Mouse (Mus musculus): ENCODE results near the gene Ppp6r2. TPM values are rescaled to one million over a fixed set of nuclear protein-coding genes. Genes with fewer than 3 reads are reported as not detected.

Gene Ppp6r2
- polyA plus RNA-seq, 1 experiment from 2014 or later: 26.9 TPM

DNA sequence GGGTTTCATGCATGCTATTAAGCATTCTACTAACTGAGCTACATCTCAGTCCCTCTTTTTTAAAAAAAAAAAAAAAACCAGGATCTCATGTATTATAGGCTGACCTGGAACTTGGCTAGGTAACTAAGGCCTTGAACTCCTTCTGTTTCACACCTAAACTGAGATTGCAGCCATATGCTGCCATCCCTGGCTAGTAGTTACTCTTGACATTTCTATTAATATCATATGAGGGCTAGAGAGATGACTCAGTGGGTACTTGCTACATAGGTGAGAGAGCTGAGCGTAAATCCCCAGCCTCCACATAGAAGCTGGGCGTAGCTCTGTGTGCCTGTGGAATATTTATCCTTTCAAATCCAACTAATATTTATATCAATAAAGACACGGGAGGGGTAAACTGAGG is 3.6 kb downstream of the Ppp6r2 start:
- 89% methylated on average over 3 of the region's 3 CpGs for WGBS
- Histone ChIP-seq H3K4me2 (ENCODE audit: low read length) (no peak overlapping the region), H3K27me3 (replicated peaks; ENCODE audit: control insufficient read depth, insufficient read depth, low read length) (no peaks in the 10 kb centered on the region), H3K27ac (ENCODE audit: low read depth) (no peak overlapping the region), H3K9ac (ENCODE audit: low read length) (no peak overlapping the region), H3K36me3 (ENCODE audit: control insufficient read depth, insufficient read depth, low read length) (peaks cover 14% of the 10 kb centered on the region; the same call in 1 of the 2 replicates), H3K9me3 (ENCODE audit: control insufficient read depth, low read length) (no peaks in the 10 kb centered on the region), H3K4me1 (replicated peaks; ENCODE audit: control insufficient read depth, insufficient read depth, low read length) (peaks cover 6% of the 10 kb centered on the region; the same call in 1 of the 2 replicates), H3K4me3 (ENCODE audit: low read depth, low read length) (no peak overlapping the region)
- no peak for DNase-seq (ENCODE audit: low spot score)
- ATAC-seq (replicated peaks; ENCODE audit: low FRiP score, low TSS enrichment, low read depth): no peak

DNA sequence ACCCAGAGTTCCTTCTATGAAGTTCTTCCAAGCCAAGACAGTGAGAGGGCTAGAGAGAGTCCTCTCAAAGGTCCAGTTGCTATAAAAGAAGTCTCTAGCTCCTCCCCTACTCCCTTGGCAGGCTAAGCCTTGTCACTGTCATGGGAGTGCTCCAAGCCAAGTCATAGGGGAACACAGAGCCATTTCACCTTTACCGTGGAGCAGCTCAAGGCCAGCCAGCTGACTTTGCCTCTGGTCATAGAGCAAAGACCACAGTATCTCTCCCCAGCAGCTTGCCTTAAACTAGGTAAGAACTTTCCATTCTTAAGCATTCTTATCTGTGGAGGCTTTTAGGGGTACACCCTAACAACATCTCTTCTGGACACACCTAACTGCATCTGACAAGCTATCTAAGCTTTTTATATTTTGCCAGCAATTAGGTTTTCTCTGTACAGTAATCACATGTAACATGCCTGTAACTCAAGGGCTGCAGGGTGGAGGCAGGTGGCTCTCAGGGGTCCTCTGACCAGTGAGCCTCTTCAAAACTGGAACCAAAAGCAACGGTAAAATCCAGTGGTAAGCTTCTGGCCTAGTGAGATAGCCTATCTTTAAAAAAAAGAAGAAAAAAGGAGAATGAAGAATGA is 4.4 kb downstream of the Ppp6r2 start:
- H3K4me1 ChIP-seq (replicated peaks; ENCODE audit: control insufficient read depth, insufficient read depth, low read length): peaks cover 6% of the 10 kb centered on the region; the same call in 1 of the 2 replicates
- WGBS: 90% methylated on average over 2 of the region's 2 CpGs

DNA sequence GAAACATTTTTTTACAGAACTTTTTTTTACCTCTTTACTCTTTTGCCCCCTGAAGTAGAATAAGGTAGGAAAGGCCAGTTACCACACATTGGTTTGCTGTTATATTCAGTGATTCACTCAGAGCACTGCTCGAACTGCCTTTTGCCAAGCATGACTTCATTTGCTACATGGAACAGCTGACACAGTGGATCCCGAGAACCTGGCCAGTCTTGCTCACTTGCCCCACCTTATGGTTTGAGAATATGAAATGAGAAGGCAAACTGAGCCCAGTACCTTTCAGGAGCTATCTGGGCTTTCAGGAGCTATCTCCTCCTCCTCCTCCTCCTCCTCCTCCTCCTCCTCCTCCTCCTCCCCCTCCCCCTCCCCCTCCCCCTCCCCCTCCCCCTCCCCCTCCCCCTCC is 22.2 kb downstream of the Ppp6r2 start:
- no peaks in the 10 kb centered on the region for H3K9me3 ChIP-seq (ENCODE audit: control insufficient read depth, low read length)
- H3K27me3 ChIP-seq (replicated peaks; ENCODE audit: control insufficient read depth, insufficient read depth, low read length): no peaks in the 10 kb centered on the region
- no peak for DNase-seq (ENCODE audit: low spot score)
- no peak overlapping the region for H3K4me3 ChIP-seq (ENCODE audit: low read depth, low read length)
- H3K27ac ChIP-seq (ENCODE audit: low read depth): no peak overlapping the region
- no peak overlapping the region for H3K4me2 ChIP-seq (ENCODE audit: low read length)
- H3K9ac ChIP-seq (ENCODE audit: low read length): no peak overlapping the region
- 41% methylated on average over 2 of the region's 2 CpGs for WGBS
- no peaks in the 10 kb centered on the region for H3K36me3 ChIP-seq (ENCODE audit: control insufficient read depth, insufficient read depth, low read length)
- ATAC-seq (replicated peaks; ENCODE audit: low FRiP score, low TSS enrichment, low read depth): no peak
- no peaks in the 10 kb centered on the region for H3K4me1 ChIP-seq (replicated peaks; ENCODE audit: control insufficient read depth, insufficient read depth, low read length)

More for the DNA sequence above, 4.4 kb downstream of the Ppp6r2 start:
- Histone ChIP-seq H3K9me3 (ENCODE audit: control insufficient read depth, low read length) (no peaks in the 10 kb centered on the region), H3K27ac (ENCODE audit: low read depth) (no peak overlapping the region), H3K9ac (ENCODE audit: low read length) (no peak overlapping the region), H3K4me2 (ENCODE audit: low read length) (no peak overlapping the region), H3K4me3 (ENCODE audit: low read depth, low read length) (no peak overlapping the region), H3K27me3 (replicated peaks; ENCODE audit: control insufficient read depth, insufficient read depth, low read length) (no peaks in the 10 kb centered on the region), H3K36me3 (ENCODE audit: control insufficient read depth, insufficient read depth, low read length) (peaks cover 14% of the 10 kb centered on the region; the same call in 1 of the 2 replicates)
- no peak for DNase-seq (ENCODE audit: low spot score)
- no peak for ATAC-seq (replicated peaks; ENCODE audit: low FRiP score, low TSS enrichment, low read depth)

DNA sequence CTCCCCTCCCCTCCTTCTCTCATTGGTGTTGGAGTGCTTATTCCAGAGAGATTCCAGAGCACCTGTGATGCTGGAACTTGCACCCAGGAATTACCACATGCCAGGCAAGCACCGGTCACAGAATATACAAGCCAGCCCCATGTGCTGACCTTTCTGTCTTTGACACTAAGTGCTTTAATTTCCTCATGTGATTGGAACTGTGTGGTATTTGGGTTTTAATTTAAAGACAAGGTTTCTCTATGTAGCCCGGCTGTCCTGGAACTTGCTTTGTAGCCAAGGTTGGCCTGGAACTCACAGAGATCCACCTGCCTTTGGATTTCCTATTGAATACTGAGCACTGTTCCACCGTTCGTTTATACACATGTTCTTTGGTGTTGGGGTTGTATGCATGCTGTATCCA is 22.7 kb downstream of the Ppp6r2 start:
- WGBS: 77% methylated on average over 4 of the region's 4 CpGs
- Histone ChIP-seq H3K4me1 (replicated peaks; ENCODE audit: control insufficient read depth, insufficient read depth, low read length) (no peaks in the 10 kb centered on the region), H3K9ac (ENCODE audit: low read length) (no peak overlapping the region), H3K9me3 (ENCODE audit: control insufficient read depth, low read length) (no peaks in the 10 kb centered on the region), H3K4me3 (ENCODE audit: low read depth, low read length) (no peak overlapping the region), H3K27ac (ENCODE audit: low read depth) (no peak overlapping the region), H3K4me2 (ENCODE audit: low read length) (no peak overlapping the region), H3K27me3 (replicated peaks; ENCODE audit: control insufficient read depth, insufficient read depth, low read length) (no peaks in the 10 kb centered on the region), H3K36me3 (ENCODE audit: control insufficient read depth, insufficient read depth, low read length) (no peaks in the 10 kb centered on the region)
- ATAC-seq (replicated peaks; ENCODE audit: low FRiP score, low TSS enrichment, low read depth): no peak
- no peak for DNase-seq (ENCODE audit: low spot score)

DNA sequence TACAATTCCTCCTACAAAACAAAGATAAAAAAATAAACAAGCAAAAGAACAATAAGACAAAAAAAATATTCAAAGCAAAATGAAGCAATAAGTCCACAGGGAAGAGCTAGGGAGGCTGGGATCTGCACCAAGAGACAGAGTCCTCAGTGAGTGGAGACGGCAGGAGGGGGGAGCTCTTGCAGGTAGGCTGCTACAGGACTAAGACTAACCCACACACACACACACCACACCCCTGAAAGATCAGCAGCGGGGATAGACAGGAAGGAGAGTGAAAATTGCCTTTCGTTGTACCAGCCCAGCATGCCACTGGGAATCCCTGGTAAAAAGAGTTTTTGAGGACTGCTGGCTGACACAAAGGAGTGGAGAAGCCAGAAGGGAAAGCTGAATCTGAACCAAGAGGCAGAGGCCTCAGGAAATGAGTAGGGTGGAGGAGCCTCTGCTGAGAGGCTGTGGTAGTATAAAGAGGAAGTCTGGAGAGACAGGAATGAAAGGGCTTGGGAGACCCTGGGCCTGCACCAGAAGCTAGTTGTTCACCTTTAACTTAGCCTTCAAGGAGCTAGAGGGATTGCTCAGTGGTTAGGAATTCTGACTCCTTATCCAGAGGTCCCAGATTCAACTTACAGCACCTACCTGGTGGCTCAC is 28.5 kb downstream of the Ppp6r2 start:
- WGBS: 72% methylated on average over 3 of the region's 3 CpGs
- Histone ChIP-seq H3K9me3 (ENCODE audit: control insufficient read depth, low read length) (no peaks in the 10 kb centered on the region), H3K27me3 (replicated peaks; ENCODE audit: control insufficient read depth, insufficient read depth, low read length) (no peaks in the 10 kb centered on the region), H3K27ac (ENCODE audit: low read depth) (no peak overlapping the region), H3K4me3 (ENCODE audit: low read depth, low read length) (no peak overlapping the region), H3K9ac (ENCODE audit: low read length) (no peak overlapping the region), H3K4me1 (replicated peaks; ENCODE audit: control insufficient read depth, insufficient read depth, low read length) (no peaks in the 10 kb centered on the region), H3K4me2 (ENCODE audit: low read length) (no peak overlapping the region), H3K36me3 (ENCODE audit: control insufficient read depth, insufficient read depth, low read length) (peaks cover 13% of the 10 kb centered on the region)
- ATAC-seq (replicated peaks; ENCODE audit: low FRiP score, low TSS enrichment, low read depth) (no peak), DNase-seq (ENCODE audit: low spot score) (no peak)

DNA sequence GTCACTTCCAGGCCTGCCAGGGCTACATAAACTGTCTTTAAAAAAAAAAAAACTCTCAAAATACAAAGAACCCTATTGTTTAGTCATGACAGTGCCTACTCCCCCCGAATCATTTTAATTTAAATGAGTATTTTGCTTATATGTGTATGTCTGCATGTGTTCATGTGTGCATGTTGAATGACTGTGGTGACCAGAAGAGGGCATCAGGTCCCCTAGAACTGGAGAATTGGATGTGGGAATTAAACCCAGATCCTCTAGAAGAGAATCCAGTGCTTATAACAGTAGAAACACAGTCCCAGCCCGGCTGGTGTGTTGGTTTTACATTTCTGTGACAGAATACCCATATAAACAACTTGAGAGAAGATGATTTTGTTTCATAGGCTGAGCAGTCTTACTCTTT is 29.7 kb downstream of the Ppp6r2 start:
- Histone ChIP-seq H3K9ac (ENCODE audit: low read length) (no peak overlapping the region), H3K27ac (ENCODE audit: low read depth) (no peak overlapping the region), H3K36me3 (ENCODE audit: control insufficient read depth, insufficient read depth, low read length) (peaks cover 13% of the 10 kb centered on the region), H3K4me3 (ENCODE audit: low read depth, low read length) (no peak overlapping the region), H3K27me3 (replicated peaks; ENCODE audit: control insufficient read depth, insufficient read depth, low read length) (no peaks in the 10 kb centered on the region), H3K4me1 (replicated peaks; ENCODE audit: control insufficient read depth, insufficient read depth, low read length) (no peaks in the 10 kb centered on the region), H3K4me2 (ENCODE audit: low read length) (no peak overlapping the region), H3K9me3 (ENCODE audit: control insufficient read depth, low read length) (no peaks in the 10 kb centered on the region)
- DNase-seq (ENCODE audit: low spot score) (no peak), ATAC-seq (replicated peaks; ENCODE audit: low FRiP score, low TSS enrichment, low read depth) (no peak)
- WGBS: 66% methylated on average over 2 of the region's 2 CpGs

DNA sequence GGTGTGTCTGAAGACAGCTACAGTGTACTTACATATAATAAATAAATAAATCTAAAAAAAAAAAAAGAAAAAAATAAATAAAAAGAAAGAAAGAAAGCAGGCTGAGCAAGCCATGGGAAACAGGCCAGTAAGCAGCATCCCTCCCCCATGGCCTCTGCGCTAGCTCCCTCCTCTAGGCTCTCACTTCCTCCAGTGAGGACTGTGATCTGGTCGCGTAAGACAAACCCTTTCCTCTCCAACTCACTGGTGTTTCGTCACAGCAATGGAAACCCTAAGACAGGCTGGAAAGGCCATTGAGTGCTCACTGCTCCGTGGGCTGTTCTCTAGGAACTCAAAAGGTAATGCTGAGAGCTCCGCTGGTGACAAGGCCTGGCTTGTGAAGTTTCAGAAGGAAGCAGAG is 37.7 kb downstream of the Ppp6r2 start:
- H3K4me3 ChIP-seq (ENCODE audit: low read depth, low read length): no peak overlapping the region
- H3K27me3 ChIP-seq (replicated peaks; ENCODE audit: control insufficient read depth, insufficient read depth, low read length): no peaks in the 10 kb centered on the region
- no peak for DNase-seq (ENCODE audit: low spot score)
- no peak overlapping the region for H3K27ac ChIP-seq (ENCODE audit: low read depth)
- 85% methylated on average over 6 of the region's 6 CpGs for WGBS
- H3K36me3 ChIP-seq (ENCODE audit: control insufficient read depth, insufficient read depth, low read length): peaks cover 24% of the 10 kb centered on the region
- no peaks in the 10 kb centered on the region for H3K9me3 ChIP-seq (ENCODE audit: control insufficient read depth, low read length)
- ATAC-seq (replicated peaks; ENCODE audit: low FRiP score, low TSS enrichment, low read depth): no peak
- no peak overlapping the region for H3K9ac ChIP-seq (ENCODE audit: low read length)
- H3K4me2 ChIP-seq (ENCODE audit: low read length): no peak overlapping the region
- H3K4me1 ChIP-seq (replicated peaks; ENCODE audit: control insufficient read depth, insufficient read depth, low read length): no peaks in the 10 kb centered on the region

GRCm38 (mm10) chr15:89255330-89255729 is 44.0 kb downstream of the Ppp6r2 start:
- DNase-seq (ENCODE audit: low spot score) (no peak), ATAC-seq (replicated peaks; ENCODE audit: low FRiP score, low TSS enrichment, low read depth) (no peak)
- Histone ChIP-seq H3K27ac (ENCODE audit: low read depth) (no peak overlapping the region), H3K36me3 (ENCODE audit: control insufficient read depth, insufficient read depth, low read length) (peaks cover 36% of the 10 kb centered on the region), H3K4me2 (ENCODE audit: low read length) (no peak overlapping the region), H3K27me3 (replicated peaks; ENCODE audit: control insufficient read depth, insufficient read depth, low read length) (no peaks in the 10 kb centered on the region), H3K4me1 (replicated peaks; ENCODE audit: control insufficient read depth, insufficient read depth, low read length) (no peaks in the 10 kb centered on the region), H3K4me3 (ENCODE audit: low read depth, low read length) (no peak overlapping the region), H3K9me3 (ENCODE audit: control insufficient read depth, low read length) (no peaks in the 10 kb centered on the region), H3K9ac (ENCODE audit: low read length) (no peak overlapping the region)
- 88% methylated on average over 4 of the region's 4 CpGs for WGBS

DNA sequence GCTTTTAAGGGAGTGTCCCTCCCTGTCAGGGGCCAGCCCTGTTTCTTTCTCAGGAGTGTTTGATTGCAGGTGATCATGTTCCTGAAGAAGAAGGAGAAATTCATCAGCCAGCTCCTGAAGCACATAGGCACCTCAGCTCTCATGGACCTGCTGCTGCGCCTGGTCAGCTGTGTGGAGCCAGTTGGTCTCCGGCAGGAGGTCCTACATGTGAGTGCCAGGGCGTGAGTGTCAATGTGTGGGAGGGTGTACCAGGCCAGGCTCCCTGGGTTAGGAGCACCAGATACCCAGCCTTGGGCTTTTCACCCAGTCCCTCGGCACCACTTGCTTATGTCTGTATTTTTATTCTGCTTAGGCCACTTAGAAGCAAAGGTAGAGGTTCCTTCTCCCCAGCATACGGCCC is 47.6 kb downstream of the Ppp6r2 start:
- no peaks in the 10 kb centered on the region for H3K27me3 ChIP-seq (replicated peaks; ENCODE audit: control insufficient read depth, insufficient read depth, low read length)
- 88% methylated on average over 5 of the region's 5 CpGs for WGBS
- H3K36me3 ChIP-seq (ENCODE audit: control insufficient read depth, insufficient read depth, low read length): peaks cover 41% of the 10 kb centered on the region
- DNase-seq (ENCODE audit: low spot score) (no peak), ATAC-seq (replicated peaks; ENCODE audit: low FRiP score, low TSS enrichment, low read depth) (no peak)
- no peak overlapping the region for H3K4me2 ChIP-seq (ENCODE audit: low read length)
- no peaks in the 10 kb centered on the region for H3K9me3 ChIP-seq (ENCODE audit: control insufficient read depth, low read length)
- no peak overlapping the region for H3K27ac ChIP-seq (ENCODE audit: low read depth)
- no peak overlapping the region for H3K4me3 ChIP-seq (ENCODE audit: low read depth, low read length)
- H3K4me1 ChIP-seq (replicated peaks; ENCODE audit: control insufficient read depth, insufficient read depth, low read length): no peaks in the 10 kb centered on the region
- no peak overlapping the region for H3K9ac ChIP-seq (ENCODE audit: low read length)
